Mouse (Mus musculus) lung, adult 2 months (tissue): ENCODE data around the gene Polr3h.

Experiments
- CTCF ChIP-seq: fragments of 200-500 bp; IDR thresholded peaks from 2 replicates; pipeline ENCODE4 v1.5.1; 2011; ENCODE audit warnings: mild to moderate bottlenecking, low read length, control low read depth; ENCODE audit not compliant: insufficient read depth
- POLR2A ChIP-seq: fragments of 200-500 bp; IDR thresholded peaks from 2 replicates; pipeline ENCODE4 v1.6.1; 2011; ENCODE audit warnings: low read depth, mild to moderate bottlenecking, control low read depth, low read length, borderline replicate concordance; ENCODE audit errors: extremely low read depth

- no peak for TF ChIP-seq CTCF
- no peak for TF ChIP-seq POLR2A
These were observed 87.3 kb downstream of the Polr3h start for GRCm38 (mm10) chr15:81838554-81839235.
